Mouse (Mus musculus): ENCODE measurements at regions not wholly inside any gene's neighbourhood (a gene's known extent, or its start where the extent isn't known, plus 50 kb on each side); places are given as distances from the start of the nearest gene placed in this dataset.

GRCm38 (mm10) chr10:118795061-118795407 is 75.0 kb downstream of the Dyrk2 start:
- H3K9me3 ChIP-seq (replicated peaks; ENCODE audit: low read length) = peaks cover 2% of the 10 kb centered on the region
- no peak overlapping the region for H3K4me2 ChIP-seq (ENCODE audit: insufficient read depth, low read depth, poor library complexity, severe bottlenecking)
- H3K36me3 ChIP-seq (replicated peaks in 1 of 2; ENCODE audit: control insufficient read depth in 1 of 2, insufficient read depth in 1 of 2, low read length in 1 of 2) = no peaks in the 10 kb centered on the region
- DNase-seq (ENCODE audit: extremely low read depth) = no peak
- TF ChIP-seq MAZ (IDR thresholded peaks at IDR 0.05; ENCODE audit: low read depth, low read length) (no peak), ELF1 (IDR thresholded peaks at IDR 0.05; ENCODE audit: low read depth, low read length) (no peak), USF2 (conservative IDR thresholded peaks at IDR 0.05; ENCODE audit: low read depth, low read length) (no peak), ETS1 (conservative IDR thresholded peaks at IDR 0.05; ENCODE audit: low read depth, low read length) (no peak)
- H3K79me2 ChIP-seq (replicated peaks; ENCODE audit: control insufficient read depth, extremely low read depth, insufficient read depth, poor library complexity, severe bottlenecking) = no peaks in the 10 kb centered on the region
- no peak overlapping the region for H3K9ac ChIP-seq (ENCODE audit: insufficient read depth, low read depth)
- no peaks in the 10 kb centered on the region for H3K27me3 ChIP-seq (replicated peaks)
- no peak overlapping the region for H3K4me3 ChIP-seq (replicated peaks in 1 of 3; ENCODE audit: low read depth in 2 of 3, low read length in 2 of 3, poor library complexity in 1 of 3)
- no peak overlapping the region for H3K27ac ChIP-seq (ENCODE audit: insufficient read depth, low read depth)
- in situ Hi-C loops (cut with MboI; ENCODE audit: low pct_ligation_motif_present, low pct_unique_long_range_greater_than_20kb, low sequenced_read_pairs) (no loop called here), dilution Hi-C loops (cut with MboI; ENCODE audit: extremely low pct_ligation_motif_present, extremely low pct_unique_long_range_greater_than_20kb, low sequenced_read_pairs) (no loop called here)
- peaks cover 0 to 12% of the 10 kb centered on the region in 2 experiments; a peak in 2 of 4 replicates for H3K4me1 ChIP-seq (ENCODE audit: control insufficient read depth in 1 of 2, insufficient read depth in 2 of 2)

- Histone ChIP-seq H3K4me2 (ENCODE audit: insufficient read depth, low read depth, poor library complexity, severe bottlenecking) (no peak overlapping the region), H3K27ac (ENCODE audit: insufficient read depth, low read depth) (no peak overlapping the region), H3K4me1 (ENCODE audit: control insufficient read depth in 1 of 2, insufficient read depth in 2 of 2) (peaks cover 0 to 12% of the 10 kb centered on the region in 2 experiments; a peak in 2 of 4 replicates), H3K4me3 (replicated peaks in 1 of 3; ENCODE audit: low read depth in 2 of 3, low read length in 2 of 3, poor library complexity in 1 of 3) (no peak overlapping the region), H3K27me3 (replicated peaks) (no peaks in the 10 kb centered on the region), H3K9me3 (replicated peaks; ENCODE audit: low read length) (no peaks in the 10 kb centered on the region), H3K36me3 (replicated peaks in 1 of 2; ENCODE audit: control insufficient read depth in 1 of 2, insufficient read depth in 1 of 2, low read length in 1 of 2) (no peaks in the 10 kb centered on the region), H3K9ac (ENCODE audit: insufficient read depth, low read depth) (no peak overlapping the region), H3K79me2 (replicated peaks; ENCODE audit: control insufficient read depth, extremely low read depth, insufficient read depth, poor library complexity, severe bottlenecking) (no peaks in the 10 kb centered on the region)
- TF ChIP-seq SIN3A (IDR thresholded peaks at IDR 0.05; ENCODE audit: low read length) = no peak
- TF ChIP-seq RCOR1 (conservative IDR thresholded peaks at IDR 0.05; ENCODE audit: low read depth, low read length) = no peak
- no peak for TF ChIP-seq RAD21 (IDR thresholded peaks at IDR 0.05; ENCODE audit: low read depth, low read length)
- no peak for TF ChIP-seq JUN (IDR thresholded peaks at IDR 0.05; ENCODE audit: insufficient read depth, low read depth, low read length)
- TF ChIP-seq MEF2A (IDR thresholded peaks at IDR 0.05; ENCODE audit: borderline replicate concordance, low read depth, low read length) = no peak
- TF ChIP-seq MYC (IDR thresholded peaks at IDR 0.05; ENCODE audit: low read depth, low read length) = no peak
- no peak for TF ChIP-seq MXI1 (IDR thresholded peaks at IDR 0.05; ENCODE audit: low read depth, low read length)
- TF ChIP-seq ZC3H11A (IDR thresholded peaks at IDR 0.05; ENCODE audit: low read depth, low read length) = no peak
- TF ChIP-seq MAZ (IDR thresholded peaks at IDR 0.05; ENCODE audit: low read depth, low read length) = no peak
- no peak for TF ChIP-seq CHD1 (IDR thresholded peaks at IDR 0.05; ENCODE audit: low read depth, low read length)
- no peak for DNase-seq (ENCODE audit: extremely low read depth)
- dilution Hi-C loops (cut with MboI; ENCODE audit: extremely low pct_ligation_motif_present, extremely low pct_unique_long_range_greater_than_20kb, low sequenced_read_pairs) = no loop called here
- in situ Hi-C loops (cut with MboI; ENCODE audit: low pct_ligation_motif_present, low pct_unique_long_range_greater_than_20kb, low sequenced_read_pairs) = no loop called here
Measured at GRCm38 (mm10) chr10:118796512-118796911, 73.5 kb downstream of the Dyrk2 start.

GRCm38 (mm10) chr10:118797256-118797655 is 72.8 kb downstream of the Dyrk2 start:
- Histone ChIP-seq H3K9me3 (replicated peaks; ENCODE audit: low read length) (no peaks in the 10 kb centered on the region), H3K4me1 (ENCODE audit: control insufficient read depth in 1 of 2, insufficient read depth in 2 of 2) (peaks cover 0 to 12% of the 10 kb centered on the region in 2 experiments; a peak in 2 of 4 replicates), H3K9ac (ENCODE audit: insufficient read depth, low read depth) (no peak overlapping the region), H3K4me3 (replicated peaks in 1 of 3; ENCODE audit: low read depth in 2 of 3, low read length in 2 of 3, poor library complexity in 1 of 3) (no peak overlapping the region), H3K27ac (ENCODE audit: insufficient read depth, low read depth) (no peak overlapping the region), H3K27me3 (replicated peaks) (no peaks in the 10 kb centered on the region), H3K4me2 (ENCODE audit: insufficient read depth, low read depth, poor library complexity, severe bottlenecking) (no peak overlapping the region), H3K36me3 (replicated peaks in 1 of 2; ENCODE audit: control insufficient read depth in 1 of 2, insufficient read depth in 1 of 2, low read length in 1 of 2) (no peaks in the 10 kb centered on the region), H3K79me2 (replicated peaks; ENCODE audit: control insufficient read depth, extremely low read depth, insufficient read depth, poor library complexity, severe bottlenecking) (no peaks in the 10 kb centered on the region)
- TF ChIP-seq USF1 (IDR thresholded peaks at IDR 0.05; ENCODE audit: low read depth, low read length) = no peak
- TF ChIP-seq GABPA (IDR thresholded peaks at IDR 0.05; ENCODE audit: insufficient replicate concordance, low read depth, low read length) = no peak
- no peak for TF ChIP-seq NRF1 (IDR thresholded peaks at IDR 0.05; ENCODE audit: low read depth, low read length)
- TF ChIP-seq MXI1 (IDR thresholded peaks at IDR 0.05; ENCODE audit: low read depth, low read length) = no peak
- TF ChIP-seq BHLHE40 (IDR thresholded peaks at IDR 0.05; ENCODE audit: low read depth, low read length) = no peak
- TF ChIP-seq JUND (conservative IDR thresholded peaks at IDR 0.05; ENCODE audit: low read depth, low read length) = no peak
- TF ChIP-seq E2F4 (IDR thresholded peaks at IDR 0.05; ENCODE audit: insufficient replicate concordance, low read depth, low read length) = no peak
- no peak for TF ChIP-seq ZC3H11A (IDR thresholded peaks at IDR 0.05; ENCODE audit: low read depth, low read length)
- TF ChIP-seq SIN3A (IDR thresholded peaks at IDR 0.05; ENCODE audit: low read length) = no peak
- TF ChIP-seq CHD1 (IDR thresholded peaks at IDR 0.05; ENCODE audit: low read depth, low read length) = no peak
- TF ChIP-seq MAZ (IDR thresholded peaks at IDR 0.05; ENCODE audit: low read depth, low read length) = no peak
- no peak for TF ChIP-seq ZNF384 (IDR thresholded peaks at IDR 0.05; ENCODE audit: low read depth, low read length)
- no peak for TF ChIP-seq NELFE (IDR thresholded peaks at IDR 0.05; ENCODE audit: low read depth, low read length)
- no peak for TF ChIP-seq ZKSCAN1 (IDR thresholded peaks at IDR 0.05; ENCODE audit: borderline replicate concordance, low read depth, low read length)
- no peak for TF ChIP-seq ELF1 (IDR thresholded peaks at IDR 0.05; ENCODE audit: low read depth, low read length)
- no peak for TF ChIP-seq MAX (IDR thresholded peaks at IDR 0.05; ENCODE audit: low read length)
- TF ChIP-seq MYC (IDR thresholded peaks at IDR 0.05; ENCODE audit: low read depth, low read length) = no peak
- TF ChIP-seq EP300 (IDR thresholded peaks at IDR 0.05; ENCODE audit: low read length) = no peak
- no peak for TF ChIP-seq POLR2AphosphoS2 (IDR thresholded peaks at IDR 0.05; ENCODE audit: low read depth, low read length)
- dilution Hi-C loops (cut with MboI; ENCODE audit: extremely low pct_ligation_motif_present, extremely low pct_unique_long_range_greater_than_20kb, low sequenced_read_pairs) (no loop called here), in situ Hi-C loops (cut with MboI; ENCODE audit: low pct_ligation_motif_present, low pct_unique_long_range_greater_than_20kb, low sequenced_read_pairs) (no loop called here)
- DNase-seq (ENCODE audit: extremely low read depth) = no peak
